Mouse (Mus musculus) midbrain, embryonic 15.5 days (tissue): ENCODE measurements at regions not wholly inside any gene's neighbourhood (a gene's known extent, or its start where the extent isn't known, plus 50 kb on each side); places are given as distances from the start of the nearest gene placed in this dataset.

Experiments
- ATAC-seq: fragments of 200-750 bp; cut with Nextera tagmentation; replicated peaks from 2 replicates; pipeline ENCODE4 v1.8.0; 2017; ENCODE audit warnings: moderate TSS enrichment
- H3K27ac ChIP-seq: fragments of 300-500 bp; sonication (generic); 2 replicates; pipeline ENCODE4 v1.5.1; 2015; ENCODE audit warnings: mild to moderate bottlenecking, inconsistent platforms
- H3K27me3 ChIP-seq: fragments of 300-500 bp; sonication (generic); replicated peaks from 2 replicates; pipeline ENCODE4 v1.6.1; 2015; ENCODE audit warnings: inconsistent platforms
- H3K36me3 ChIP-seq: fragments of 300-500 bp; sonication (generic); replicated peaks from 2 replicates; pipeline ENCODE4 v1.6.1; 2015; ENCODE audit warnings: inconsistent platforms
- H3K4me1 ChIP-seq: fragments of 300-500 bp; sonication (generic); 2 replicates; pipeline ENCODE4 v1.6.1; 2015; ENCODE audit warnings: inconsistent platforms
- H3K4me2 ChIP-seq: fragments of 300-500 bp; sonication (generic); 2 replicates; pipeline ENCODE4 v1.6.1; 2015; ENCODE audit warnings: inconsistent platforms, mild to moderate bottlenecking, moderate library complexity
- H3K4me3 ChIP-seq: fragments of 300-500 bp; sonication (generic); 2 replicates; pipeline ENCODE4 v1.5.1; 2015; ENCODE audit warnings: mild to moderate bottlenecking, inconsistent platforms
- H3K9ac ChIP-seq: fragments of 300-500 bp; sonication (generic); 2 replicates; pipeline ENCODE4 v1.6.1; 2015; ENCODE audit warnings: mild to moderate bottlenecking, inconsistent platforms
- H3K9me3 ChIP-seq: fragments of 300-500 bp; sonication (generic); 2 replicates; pipeline ENCODE4 v1.6.1; 2016; ENCODE audit warnings: inconsistent platforms
- WGBS: fragments of 180-500 bp; shearing (Covaris S2); methylation state at CpG from one replicate; pipeline ENCODE4 v1.1.7; 2015; ENCODE audit warnings: mixed read lengths; 5-methylcytosine and 5-hydroxymethylcytosine counted together

GRCm38 (mm10) chr1:143464863-143465262, 175.6 kb upstream of the B3galt2 start:
- Histone ChIP-seq H3K9me3 (no peaks in the 10 kb centered on the region), H3K4me3 (no peak overlapping the region), H3K27me3 (no peaks in the 10 kb centered on the region), H3K36me3 (no peaks in the 10 kb centered on the region), H3K4me1 (no peaks in the 10 kb centered on the region), H3K27ac (no peak overlapping the region), H3K9ac (no peak overlapping the region), H3K4me2 (no peak overlapping the region)
- 73% methylated on average over 2 of the region's 2 CpGs for WGBS
- ATAC-seq = no peak

- no peak overlapping the region for H3K27ac ChIP-seq
- no peak for ATAC-seq
- H3K4me3 ChIP-seq = no peak overlapping the region
- no peaks in the 10 kb centered on the region for H3K9me3 ChIP-seq
- no peaks in the 10 kb centered on the region for H3K27me3 ChIP-seq
- H3K9ac ChIP-seq = no peak overlapping the region
- WGBS = 86% methylated on average over 3 of the region's 3 CpGs
- no peaks in the 10 kb centered on the region for H3K36me3 ChIP-seq
- no peaks in the 10 kb centered on the region for H3K4me1 ChIP-seq
- H3K4me2 ChIP-seq = no peak overlapping the region
Measured at GRCm38 (mm10) chr1:143466092-143466491, 174.4 kb upstream of the B3galt2 start.

GRCm38 (mm10) chr1:143475329-143475728, 165.1 kb upstream of the B3galt2 start:
- 88% methylated on average over 2 of the region's 2 CpGs for WGBS
- H3K4me3 ChIP-seq = no peak overlapping the region
- H3K36me3 ChIP-seq = no peaks in the 10 kb centered on the region
- no peak overlapping the region for H3K9ac ChIP-seq
- H3K9me3 ChIP-seq = no peaks in the 10 kb centered on the region
- H3K27me3 ChIP-seq = no peaks in the 10 kb centered on the region
- H3K4me2 ChIP-seq = no peak overlapping the region
- no peaks in the 10 kb centered on the region for H3K4me1 ChIP-seq
- no peak for ATAC-seq
- H3K27ac ChIP-seq = no peak overlapping the region

GRCm38 (mm10) chr1:143483345-143483744, 157.1 kb upstream of the B3galt2 start:
- no peak for ATAC-seq
- no peaks in the 10 kb centered on the region for H3K9me3 ChIP-seq
- no peak overlapping the region for H3K9ac ChIP-seq
- H3K27ac ChIP-seq = no peak overlapping the region
- no peaks in the 10 kb centered on the region for H3K4me1 ChIP-seq
- 92% methylated on average over 4 of the region's 4 CpGs for WGBS
- no peaks in the 10 kb centered on the region for H3K36me3 ChIP-seq
- H3K4me3 ChIP-seq = no peak overlapping the region
- H3K4me2 ChIP-seq = no peak overlapping the region
- no peaks in the 10 kb centered on the region for H3K27me3 ChIP-seq

GRCm38 (mm10) chr1:143484936-143485335, 155.5 kb upstream of the B3galt2 start:
- 88% methylated on average over 1 of the region's 1 CpGs for WGBS
- no peak overlapping the region for H3K4me2 ChIP-seq
- H3K9me3 ChIP-seq = no peaks in the 10 kb centered on the region
- H3K36me3 ChIP-seq = no peaks in the 10 kb centered on the region
- no peaks in the 10 kb centered on the region for H3K27me3 ChIP-seq
- H3K9ac ChIP-seq = no peak overlapping the region
- ATAC-seq = no peak
- H3K4me1 ChIP-seq = no peaks in the 10 kb centered on the region
- H3K27ac ChIP-seq = no peak overlapping the region
- H3K4me3 ChIP-seq = no peak overlapping the region

GRCm38 (mm10) chr1:143497092-143497491, 143.4 kb upstream of the B3galt2 start:
- H3K9ac ChIP-seq = no peak overlapping the region
- no peak overlapping the region for H3K27ac ChIP-seq
- no peaks in the 10 kb centered on the region for H3K36me3 ChIP-seq
- H3K4me2 ChIP-seq = no peak overlapping the region
- no peaks in the 10 kb centered on the region for H3K9me3 ChIP-seq
- no peak for ATAC-seq
- H3K27me3 ChIP-seq = no peaks in the 10 kb centered on the region
- WGBS = 76% methylated on average over 8 of the region's 8 CpGs
- no peaks in the 10 kb centered on the region for H3K4me1 ChIP-seq
- no peak overlapping the region for H3K4me3 ChIP-seq

- Histone ChIP-seq H3K27ac (no peak overlapping the region), H3K4me2 (no peak overlapping the region), H3K4me3 (no peak overlapping the region), H3K27me3 (no peaks in the 10 kb centered on the region), H3K9me3 (no peaks in the 10 kb centered on the region), H3K9ac (no peak overlapping the region), H3K4me1 (0 out of 2 replicates have a peak, but pooled peaks cover 3% of the 10 kb centered on the region), H3K36me3 (no peaks in the 10 kb centered on the region)
- peak; percentile 79 for ATAC-seq
- WGBS = 51% methylated on average over 11 of the region's 11 CpGs
Measured at GRCm38 (mm10) chr1:143503436-143504065, 136.9 kb upstream of the B3galt2 start.

- ATAC-seq = no peak
- H3K4me2 ChIP-seq = no peak overlapping the region
- no peak overlapping the region for H3K9ac ChIP-seq
- H3K36me3 ChIP-seq = no peaks in the 10 kb centered on the region
- H3K4me3 ChIP-seq = no peak overlapping the region
- H3K9me3 ChIP-seq = no peaks in the 10 kb centered on the region
- no peaks in the 10 kb centered on the region for H3K27me3 ChIP-seq
- H3K27ac ChIP-seq = no peak overlapping the region
- H3K4me1 ChIP-seq = 0 out of 2 replicates have a peak, but pooled peaks cover 3% of the 10 kb centered on the region
- WGBS = 80% methylated on average over 3 of the region's 3 CpGs
Measured at GRCm38 (mm10) chr1:143504066-143504440, 136.4 kb upstream of the B3galt2 start.

- Histone ChIP-seq H3K9me3 (no peaks in the 10 kb centered on the region), H3K9ac (no peak overlapping the region), H3K4me3 (no peak overlapping the region), H3K27me3 (no peaks in the 10 kb centered on the region), H3K36me3 (no peaks in the 10 kb centered on the region), H3K27ac (no peak overlapping the region), H3K4me2 (no peak overlapping the region), H3K4me1 (0 out of 2 replicates have a peak, but pooled peaks cover 3% of the 10 kb centered on the region)
- no peak for ATAC-seq
- 95% methylated on average over 1 of the region's 1 CpGs for WGBS
Measured at GRCm38 (mm10) chr1:143505318-143505717, 135.1 kb upstream of the B3galt2 start.

GRCm38 (mm10) chr1:143523831-143524521, 116.5 kb upstream of the B3galt2 start:
- H3K9me3 ChIP-seq = no peaks in the 10 kb centered on the region
- H3K4me1 ChIP-seq = no peaks in the 10 kb centered on the region
- H3K9ac ChIP-seq = no peak overlapping the region
- ATAC-seq = no peak
- H3K36me3 ChIP-seq = no peaks in the 10 kb centered on the region
- H3K27me3 ChIP-seq = no peaks in the 10 kb centered on the region
- H3K4me3 ChIP-seq = no peak overlapping the region
- H3K27ac ChIP-seq = no peak overlapping the region
- WGBS = 84% methylated on average over 6 of the region's 6 CpGs
- H3K4me2 ChIP-seq = no peak overlapping the region

GRCm38 (mm10) chr1:143524522-143524865, 116.0 kb upstream of the B3galt2 start:
- no peaks in the 10 kb centered on the region for H3K36me3 ChIP-seq
- no peak overlapping the region for H3K4me3 ChIP-seq
- no peak overlapping the region for H3K9ac ChIP-seq
- H3K9me3 ChIP-seq = no peaks in the 10 kb centered on the region
- no peak for ATAC-seq
- no peak overlapping the region for H3K4me2 ChIP-seq
- no peak overlapping the region for H3K27ac ChIP-seq
- 75% methylated on average over 5 of the region's 5 CpGs for WGBS
- H3K27me3 ChIP-seq = no peaks in the 10 kb centered on the region
- no peaks in the 10 kb centered on the region for H3K4me1 ChIP-seq

- no peak for ATAC-seq
- no peak overlapping the region for H3K9ac ChIP-seq
- no peaks in the 10 kb centered on the region for H3K27me3 ChIP-seq
- no peaks in the 10 kb centered on the region for H3K4me1 ChIP-seq
- H3K9me3 ChIP-seq = no peaks in the 10 kb centered on the region
- 58% methylated on average over 2 of the region's 2 CpGs for WGBS
- H3K4me2 ChIP-seq = no peak overlapping the region
- no peaks in the 10 kb centered on the region for H3K36me3 ChIP-seq
- H3K4me3 ChIP-seq = no peak overlapping the region
- H3K27ac ChIP-seq = no peak overlapping the region
Measured at GRCm38 (mm10) chr1:143540223-143540622, 100.2 kb upstream of the B3galt2 start.

- 52% methylated on average over 3 of the region's 3 CpGs for WGBS
- Histone ChIP-seq H3K9me3 (no peaks in the 10 kb centered on the region), H3K36me3 (no peaks in the 10 kb centered on the region), H3K27me3 (no peaks in the 10 kb centered on the region), H3K9ac (no peak overlapping the region), H3K27ac (no peak overlapping the region), H3K4me2 (no peak overlapping the region), H3K4me3 (no peak overlapping the region), H3K4me1 (no peaks in the 10 kb centered on the region)
- ATAC-seq = no peak
Measured at GRCm38 (mm10) chr1:143540701-143541100, 99.8 kb upstream of the B3galt2 start.
